Mouse (Mus musculus) cerebellum, adult 8-10 months (tissue): ENCODE measurements around the gene Spata21.

Experiments
- DNase-seq: peaks from one replicate; pipeline ENCODE4 v3.0.0; 2022

The Spata21 gene

DNA sequence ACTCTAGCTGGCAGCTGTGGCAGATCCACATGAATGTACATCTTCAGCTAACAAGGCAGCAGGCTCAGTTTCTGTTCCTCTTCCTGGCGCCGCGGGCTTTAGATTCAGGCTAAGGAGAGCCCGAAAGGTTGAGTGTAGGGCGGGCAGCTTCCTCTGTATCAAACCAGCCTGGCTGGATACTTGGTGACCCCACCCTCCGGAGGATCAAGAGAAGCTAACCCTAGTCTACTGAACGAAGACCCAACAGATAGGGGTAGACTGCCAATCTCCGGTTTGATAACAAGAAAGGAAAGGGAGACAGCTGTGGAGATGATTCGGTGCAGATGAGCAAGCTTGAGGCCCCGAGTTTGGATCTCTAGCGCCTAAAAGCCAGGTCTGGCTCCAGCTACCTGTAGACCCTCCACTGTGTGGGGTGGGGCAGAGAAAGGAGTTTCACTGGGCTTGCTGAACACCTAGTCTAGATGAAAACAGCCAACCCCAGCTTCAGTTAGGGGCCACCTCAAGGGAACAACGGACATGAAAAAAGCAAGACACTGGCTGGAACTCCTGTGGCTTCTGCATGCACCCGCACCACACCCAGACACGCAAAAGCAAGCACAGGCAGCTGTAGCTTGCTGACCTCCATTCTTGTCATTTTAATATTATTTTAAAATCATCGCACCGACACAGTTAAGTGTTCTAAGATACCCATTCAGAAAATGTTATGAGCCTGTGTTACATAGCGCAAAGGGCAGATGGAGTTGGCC is 11.2 kb upstream of the Spata21 start:
- DNase-seq, result peak; percentile 11

DNA sequence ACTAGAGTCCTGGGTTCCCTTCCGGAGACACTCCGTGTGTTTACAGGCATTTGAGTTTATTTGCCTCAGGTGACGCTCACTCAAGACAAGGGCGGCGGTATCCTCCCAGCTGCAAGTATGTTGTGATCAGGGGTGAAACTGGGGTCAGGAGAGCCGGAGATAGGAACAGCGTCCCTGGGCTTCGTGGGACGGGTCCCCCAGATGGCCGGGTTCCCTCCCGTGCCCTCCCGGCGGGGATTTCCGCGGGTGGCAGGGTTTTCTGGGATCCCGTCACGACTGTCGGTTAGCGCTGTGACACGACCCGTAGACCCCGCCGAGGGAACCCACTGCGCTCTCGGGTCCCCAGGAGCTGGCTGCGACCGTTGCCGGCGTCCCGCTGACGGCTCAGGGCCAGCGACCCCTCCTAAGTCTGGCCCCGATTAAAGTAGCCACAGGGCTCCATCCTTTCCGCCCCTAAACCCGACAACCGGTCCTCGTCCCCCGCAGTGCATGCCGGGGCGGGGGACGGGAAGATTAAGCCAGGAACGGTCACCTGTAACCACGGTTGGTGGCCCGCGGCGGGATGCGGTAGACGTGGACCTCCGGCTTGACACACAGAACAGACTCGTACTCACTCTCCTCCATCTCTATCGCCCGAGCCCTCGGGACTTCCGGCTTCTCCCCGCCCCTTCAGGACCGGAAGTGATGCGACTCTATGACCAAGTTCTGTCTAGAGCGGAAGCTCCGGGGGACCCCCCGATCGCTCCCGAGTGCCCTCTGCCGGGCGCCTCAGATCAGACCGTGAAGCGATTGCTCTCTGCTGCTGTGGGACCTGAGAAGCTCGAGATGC is 10.2 kb upstream of the Spata21 start, which contains the start of gene Necap2:
TSS of gene Necap2 (minus strand) at position 677 of the 829 bp plus-strand sequence.
- peak; percentile 93 for DNase-seq

DNA sequence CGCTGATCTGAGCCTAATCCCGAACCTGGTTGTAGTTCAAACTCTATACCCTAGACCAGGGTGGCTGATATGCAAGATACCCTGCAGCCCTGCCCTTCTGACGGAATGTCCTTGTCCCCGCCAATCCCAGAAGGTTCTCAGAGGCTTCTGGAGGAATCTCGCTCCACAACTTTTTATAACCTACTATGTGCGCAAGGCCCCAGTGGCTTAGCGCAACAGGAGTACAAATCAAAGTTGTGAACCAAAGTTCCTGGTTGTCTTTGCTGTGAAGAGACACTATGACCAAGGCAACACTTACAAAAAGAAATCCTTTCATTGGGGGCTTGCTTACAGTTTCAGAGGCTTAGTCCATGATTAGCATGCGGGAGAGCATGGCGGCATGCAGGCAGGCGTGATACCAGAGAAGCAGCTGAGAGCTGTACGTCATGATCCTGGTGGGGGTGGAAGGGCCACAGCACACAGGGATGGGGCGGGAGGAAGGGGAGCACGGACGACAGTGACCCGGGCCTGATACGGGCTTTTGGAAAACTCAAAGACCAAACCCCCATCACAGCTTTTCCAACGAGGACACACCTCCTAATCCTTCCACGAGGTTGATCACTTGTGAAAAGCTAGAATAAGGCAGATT is 9.5 kb upstream of the Spata21 start:
- DNase-seq, result peak; percentile 20

DNA sequence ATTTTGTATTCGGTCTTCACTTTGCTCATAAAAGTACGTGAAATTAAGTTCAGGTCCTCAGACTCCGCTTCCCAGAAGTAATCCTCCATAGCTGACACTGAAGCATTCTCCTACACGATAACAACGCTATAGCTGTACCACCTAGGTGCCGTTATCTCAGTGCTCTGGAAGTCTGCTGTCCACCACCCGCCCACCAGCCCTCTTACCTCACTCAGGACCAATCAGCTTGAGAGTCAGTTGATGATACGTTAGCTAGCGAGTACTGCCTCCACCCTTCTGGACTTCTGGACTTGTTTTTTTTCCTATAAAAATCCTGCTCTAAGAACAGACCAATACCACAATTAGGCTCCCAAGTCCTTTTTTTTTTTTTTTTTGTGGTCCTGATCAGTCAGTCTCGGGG is 1.3 kb upstream of the Spata21 start:
- no peak for DNase-seq

DNA sequence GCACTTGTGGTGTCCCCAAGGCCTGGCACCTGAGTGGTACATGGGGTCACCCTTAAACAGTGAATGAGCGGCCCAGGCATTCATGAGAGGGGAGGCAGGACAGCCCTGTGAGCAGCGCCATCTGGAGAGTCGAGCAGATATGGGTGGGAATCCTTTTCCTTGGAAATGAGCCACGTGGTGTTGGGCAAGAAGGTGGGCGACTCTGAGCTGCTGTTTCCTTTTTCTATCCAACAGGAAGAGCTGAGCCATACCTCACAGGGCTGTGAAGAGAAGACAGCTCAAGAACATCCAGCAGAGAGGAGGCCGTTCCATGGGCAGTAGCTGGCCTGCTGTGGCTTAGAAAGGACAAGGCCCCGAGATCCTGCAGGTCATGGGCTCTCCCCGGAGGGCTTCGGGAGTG is 581 bp downstream of the Spata21 start:
- DNase-seq, result no peak

DNA sequence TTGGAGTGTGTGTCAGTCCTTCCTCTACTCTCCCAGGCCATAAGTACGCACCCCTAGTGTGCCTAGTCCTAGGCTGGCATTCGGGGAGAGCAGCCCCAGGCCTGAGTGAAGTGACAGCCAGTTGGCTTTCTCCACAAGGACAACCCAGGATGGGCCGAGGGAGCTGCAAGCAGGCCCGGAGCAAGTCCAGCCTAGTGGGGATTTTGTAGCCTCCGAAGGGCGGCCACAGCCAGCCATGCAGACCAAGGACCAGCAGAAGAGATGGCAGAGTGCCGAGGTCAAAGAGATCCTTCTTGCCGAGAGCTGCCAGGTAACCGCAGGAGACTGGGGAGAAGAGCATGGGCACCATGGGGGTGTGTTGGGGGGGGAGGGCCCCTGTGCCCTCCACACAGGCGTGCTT is 6.9 kb downstream of the Spata21 start:
- DNase-seq, result no peak

DNA sequence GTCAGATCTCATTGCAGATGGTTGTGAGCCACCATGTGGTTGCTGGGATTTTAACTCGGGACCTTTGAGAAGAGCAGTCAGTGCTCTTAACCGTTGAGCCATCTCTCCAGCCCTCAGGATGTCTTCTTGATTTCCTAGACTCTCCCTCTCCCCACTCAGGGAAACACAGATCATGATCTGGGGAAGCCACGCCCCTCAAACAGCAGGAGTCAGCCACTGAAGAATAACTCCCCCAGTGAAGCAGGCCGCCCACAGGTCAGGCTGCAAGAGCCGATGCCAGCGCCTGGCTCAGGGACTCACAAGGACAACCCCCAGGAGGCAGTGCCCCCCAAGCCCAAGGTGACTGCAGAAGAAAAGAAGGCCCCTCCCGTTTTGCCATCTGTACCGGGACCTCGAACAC is 8.6 kb downstream of the Spata21 start:
- no peak for DNase-seq

DNA sequence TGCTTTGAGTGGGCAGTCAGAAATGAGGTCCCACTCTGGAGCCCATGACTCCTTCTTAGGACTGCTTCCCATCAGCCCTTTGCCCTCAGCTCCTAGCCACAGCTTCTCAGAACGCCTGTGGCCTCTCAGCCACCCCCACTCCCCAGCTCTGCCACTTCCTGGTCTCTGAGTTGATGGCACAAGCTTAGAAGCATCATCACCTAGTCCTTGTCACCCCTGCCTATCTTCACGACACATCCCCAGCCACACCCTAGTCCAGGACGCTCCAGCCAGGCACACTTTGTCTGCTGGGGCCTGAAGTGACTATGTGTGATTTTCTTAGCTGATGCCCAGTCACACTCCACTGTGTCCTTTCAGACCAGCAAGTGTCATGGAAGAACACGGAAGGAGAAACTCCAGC is 10.8 kb downstream of the Spata21 start:
- DNase-seq, result no peak

DNA sequence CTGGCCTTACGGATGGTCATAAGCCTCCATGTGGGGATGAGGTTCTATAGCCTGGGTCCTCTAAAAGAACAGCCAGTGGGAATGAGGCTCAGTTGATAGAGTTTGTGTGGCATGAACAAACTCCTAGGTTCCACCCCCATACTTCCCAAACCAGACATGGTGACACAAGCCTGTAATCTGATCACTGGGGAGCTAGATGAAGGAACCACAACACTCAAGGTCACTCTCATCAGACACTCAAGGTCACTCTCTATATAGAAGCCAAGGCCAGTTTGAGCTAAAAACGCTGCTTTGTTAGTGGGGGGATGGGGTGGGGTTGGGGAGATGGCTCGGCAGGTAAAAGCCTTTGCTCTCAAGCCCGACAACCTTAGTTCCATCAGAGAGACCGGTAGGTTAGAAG is 11.8 kb downstream of the Spata21 start:
- no peak for DNase-seq

DNA sequence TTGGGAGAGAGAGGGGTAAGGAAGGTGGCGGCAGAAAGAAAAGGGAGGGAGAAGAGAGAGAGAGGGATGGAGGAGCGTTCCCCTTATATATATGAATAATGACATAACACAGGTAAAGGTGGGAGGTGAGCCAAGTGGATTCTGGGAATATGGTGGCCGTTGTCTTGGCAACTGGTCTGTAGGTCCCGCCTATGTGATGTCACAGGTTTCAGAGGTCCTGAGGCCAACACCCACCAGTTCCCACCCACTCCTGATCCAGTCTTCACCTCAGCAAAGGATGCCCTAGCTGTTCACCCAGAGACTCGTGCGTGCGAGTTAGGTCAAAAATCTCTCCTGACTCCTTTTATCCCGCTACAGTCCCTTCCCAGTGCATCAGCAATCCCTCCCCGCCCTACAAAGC is 13.2 kb downstream of the Spata21 start:
- no peak for DNase-seq

DNA sequence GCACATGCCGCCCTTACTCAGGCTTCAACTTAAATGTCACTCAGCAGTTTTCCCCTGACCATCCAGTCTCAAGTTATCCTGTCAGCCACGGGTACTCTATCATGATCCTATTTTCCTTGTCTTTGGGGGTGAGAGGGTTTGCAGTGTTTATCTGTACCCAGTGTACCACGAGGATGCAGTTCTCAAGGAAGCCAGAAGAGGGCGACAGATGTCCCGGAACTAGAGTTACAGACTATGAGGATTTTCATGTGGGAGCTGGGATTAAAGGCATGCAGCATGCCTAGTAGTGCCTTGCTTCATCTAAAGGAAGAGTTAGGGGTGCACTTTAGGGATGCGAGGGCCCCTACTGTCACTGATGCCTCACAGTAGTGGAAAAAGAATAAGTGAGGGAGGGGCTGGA is 13.7 kb downstream of the Spata21 start:
- DNase-seq, result no peak

DNA sequence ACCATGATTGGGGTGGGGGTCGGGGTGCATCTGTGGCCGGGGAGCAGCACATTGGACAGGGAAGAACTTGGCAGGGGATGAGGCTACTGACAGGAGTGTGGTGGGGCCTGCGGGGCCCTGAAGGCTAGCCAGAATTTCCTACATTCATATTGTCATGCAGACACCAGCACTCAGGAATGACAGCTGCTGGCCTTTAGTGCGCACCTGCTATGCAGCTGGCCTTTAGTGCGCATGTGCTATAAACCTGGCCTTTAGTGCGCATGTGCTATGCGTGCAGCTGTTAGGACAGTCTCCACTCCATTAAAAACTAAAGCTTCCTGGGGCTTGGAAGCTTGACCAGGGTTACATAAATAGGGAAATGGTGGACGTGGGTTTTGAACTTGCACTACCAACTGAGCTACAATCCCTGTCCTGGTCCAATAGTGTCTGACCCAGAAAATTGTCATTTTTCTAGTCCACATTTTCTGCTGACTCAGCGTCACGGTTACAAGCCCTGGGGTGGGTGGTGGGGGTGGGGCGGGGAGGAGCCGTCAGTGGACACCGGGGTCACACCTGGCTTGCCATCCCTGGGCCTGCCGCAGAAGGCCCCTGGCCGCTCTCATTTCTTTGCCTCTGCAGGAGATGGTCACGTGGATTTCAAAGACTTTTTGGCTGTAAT is 18.5 kb downstream of the Spata21 start:
- DNase-seq, result no peak

DNA sequence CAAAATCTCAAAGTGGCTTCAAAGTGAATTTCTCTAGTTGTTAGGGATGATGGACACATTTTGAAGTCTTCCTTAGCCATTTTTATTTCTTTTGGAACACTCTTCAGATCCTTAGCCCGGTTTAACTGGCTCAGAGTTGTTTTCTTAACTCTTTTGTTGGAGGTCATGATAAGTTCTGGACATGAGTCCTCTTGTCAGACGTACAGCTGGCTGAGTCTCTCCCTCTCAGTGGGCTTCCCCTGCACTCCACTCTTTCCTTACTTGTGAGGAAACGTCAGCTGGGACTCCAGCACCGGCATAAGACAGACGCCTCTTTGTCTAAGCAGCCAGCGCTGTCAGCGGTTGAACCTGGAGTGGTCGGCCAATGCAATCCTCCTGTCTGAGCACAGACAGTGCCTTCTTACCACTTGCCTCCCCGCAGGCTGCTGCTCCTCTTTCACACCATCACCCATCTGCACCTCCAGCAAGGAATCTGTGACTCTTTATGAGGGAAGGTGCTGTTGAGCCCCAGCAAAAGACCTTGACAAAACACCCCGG is 20.1 kb downstream of the Spata21 start:
- no peak for DNase-seq

DNA sequence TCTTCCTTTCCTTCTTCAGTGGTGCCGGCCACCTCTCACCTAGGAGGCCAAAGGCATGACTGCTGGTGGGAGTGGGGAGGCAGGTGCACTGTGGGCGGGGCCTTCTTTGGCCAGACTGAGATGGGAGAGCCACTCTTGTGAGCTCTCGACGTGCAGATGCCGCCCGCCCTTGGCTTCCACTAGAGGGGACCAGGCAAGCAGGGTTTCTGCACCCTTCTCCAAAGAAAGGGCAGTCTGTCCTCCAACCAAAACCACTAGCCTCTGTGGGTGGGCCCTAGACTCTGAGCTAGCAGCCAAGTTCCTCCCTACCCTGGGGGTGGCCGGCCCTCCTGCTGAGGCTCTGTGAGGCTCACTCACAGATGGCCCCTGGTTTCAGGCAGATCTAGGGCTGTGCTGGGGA is 25.7 kb downstream of the Spata21 start:
- no peak for DNase-seq

DNA sequence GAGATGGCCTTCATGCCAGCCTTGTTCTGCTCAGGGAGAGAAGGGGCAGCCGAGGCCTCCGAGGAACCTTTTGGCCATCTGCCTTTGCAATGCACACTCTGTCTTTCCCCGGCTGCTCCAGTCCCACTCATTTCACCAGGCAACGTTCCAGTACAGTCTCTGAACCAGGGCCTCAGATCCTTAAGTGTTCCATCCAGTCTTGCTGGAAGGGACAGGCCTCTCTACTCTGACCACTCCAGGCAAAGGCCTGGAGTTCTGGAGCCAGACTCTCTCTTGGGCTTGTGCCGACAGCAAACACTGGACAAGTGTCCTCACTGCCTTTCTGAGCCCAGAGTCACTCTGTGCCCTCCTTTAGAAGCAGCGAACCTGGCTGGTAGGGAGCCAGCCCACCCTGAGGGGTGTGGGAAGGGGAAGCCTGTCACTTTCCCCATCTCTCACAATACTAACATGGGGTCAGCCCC is 26.4 kb downstream of the Spata21 start:
- no peak for DNase-seq

DNA sequence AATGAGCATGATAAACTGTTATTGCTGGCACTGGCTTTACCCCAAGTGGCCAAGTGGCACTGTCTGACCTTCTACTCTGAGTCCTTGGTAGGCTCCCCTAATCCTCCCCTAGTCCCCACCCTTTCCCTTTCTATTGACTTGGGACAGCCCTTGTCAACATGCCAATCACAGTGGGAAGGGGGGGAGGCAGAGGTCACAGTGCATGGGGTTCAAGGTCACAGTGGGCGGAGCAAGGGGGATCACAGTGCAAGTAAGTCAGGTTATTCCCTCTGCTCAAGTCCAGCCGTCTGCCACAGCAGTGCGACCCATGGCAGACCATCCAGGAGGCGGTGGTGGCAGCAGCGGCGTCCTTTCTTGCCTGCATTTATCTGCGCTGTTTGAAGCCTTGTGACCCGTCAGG is 27.3 kb downstream of the Spata21 start:
- DNase-seq, result no peak

DNA sequence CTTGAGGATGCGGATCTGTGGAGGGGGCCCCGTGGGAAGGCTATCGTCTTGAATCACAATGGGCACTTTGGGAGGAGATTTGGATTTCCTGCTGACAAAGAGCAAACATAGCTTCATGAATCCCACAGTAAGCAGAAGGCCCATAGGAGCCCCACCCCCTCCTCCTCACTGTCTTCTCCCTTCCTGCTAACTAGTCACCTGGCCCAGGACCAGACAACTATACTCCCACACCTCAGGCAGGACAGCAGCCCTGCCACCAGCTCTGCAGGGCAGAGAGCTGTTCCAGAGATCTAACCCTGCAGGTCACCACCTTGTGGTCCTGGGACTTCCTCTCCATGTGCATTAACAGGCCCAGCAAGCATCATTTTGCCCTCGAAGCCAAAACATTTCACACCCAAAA is 30.6 kb downstream of the Spata21 start:
- no peak for DNase-seq

DNA sequence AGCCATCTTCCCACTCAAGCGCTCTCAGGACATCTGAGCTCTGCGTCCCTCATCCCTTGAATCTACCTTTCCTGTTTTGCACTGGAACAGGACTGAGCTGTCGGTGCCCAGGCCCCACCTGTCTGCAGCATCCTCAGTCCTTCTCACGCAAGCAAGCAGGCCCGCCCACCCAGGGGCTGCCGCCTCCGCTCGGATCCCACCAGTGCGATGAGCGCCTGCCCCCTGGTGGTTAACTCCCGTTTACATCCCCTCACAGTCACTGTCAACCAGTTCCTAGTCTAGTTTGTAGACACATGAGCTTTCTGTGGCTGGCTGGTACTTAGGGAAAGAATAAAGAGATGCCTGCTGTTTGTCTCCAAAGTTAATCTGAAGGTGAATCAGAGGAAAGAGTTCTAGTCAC is 32.6 kb downstream of the Spata21 start:
- no peak for DNase-seq

DNA sequence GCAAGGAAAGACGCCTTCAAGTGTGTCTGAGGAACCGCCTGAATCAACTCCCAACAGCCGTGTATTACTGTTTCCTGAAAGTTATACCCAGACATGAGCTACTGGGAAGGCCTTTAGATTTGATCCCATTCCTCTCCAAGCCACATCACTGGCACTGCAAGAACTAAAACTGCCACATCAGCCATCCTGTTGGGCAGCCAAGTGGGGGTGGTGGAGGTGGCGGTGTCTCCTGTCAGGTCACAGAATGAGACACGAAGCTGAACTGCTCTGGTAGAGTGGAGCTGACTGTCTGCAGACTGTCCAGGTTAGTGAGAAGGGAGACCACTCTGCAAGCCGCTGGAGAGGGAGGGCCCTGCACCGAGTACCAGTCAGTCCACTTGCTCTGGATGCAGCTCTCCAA is 34.5 kb downstream of the Spata21 start:
- no peak for DNase-seq

DNA sequence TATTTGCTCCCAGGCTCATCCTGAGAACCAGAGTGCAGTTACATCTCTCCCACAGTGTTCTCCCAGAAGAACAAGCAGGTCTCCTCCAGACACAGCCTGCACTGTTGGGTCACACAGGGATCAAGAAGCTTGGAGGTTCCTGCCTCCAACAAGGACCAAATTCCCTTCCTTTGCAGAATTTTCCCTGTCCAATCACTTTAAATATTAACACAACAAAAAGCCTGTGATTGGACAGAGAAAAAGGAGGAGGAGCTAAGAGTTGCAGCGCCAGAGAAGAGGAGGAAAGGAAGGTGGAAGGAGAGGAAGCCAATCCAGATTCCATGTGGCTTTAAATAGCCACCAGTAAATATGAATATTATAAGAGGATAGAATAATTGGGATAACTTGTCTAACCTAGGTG is 34.9 kb downstream of the Spata21 start:
- no peak for DNase-seq

DNA sequence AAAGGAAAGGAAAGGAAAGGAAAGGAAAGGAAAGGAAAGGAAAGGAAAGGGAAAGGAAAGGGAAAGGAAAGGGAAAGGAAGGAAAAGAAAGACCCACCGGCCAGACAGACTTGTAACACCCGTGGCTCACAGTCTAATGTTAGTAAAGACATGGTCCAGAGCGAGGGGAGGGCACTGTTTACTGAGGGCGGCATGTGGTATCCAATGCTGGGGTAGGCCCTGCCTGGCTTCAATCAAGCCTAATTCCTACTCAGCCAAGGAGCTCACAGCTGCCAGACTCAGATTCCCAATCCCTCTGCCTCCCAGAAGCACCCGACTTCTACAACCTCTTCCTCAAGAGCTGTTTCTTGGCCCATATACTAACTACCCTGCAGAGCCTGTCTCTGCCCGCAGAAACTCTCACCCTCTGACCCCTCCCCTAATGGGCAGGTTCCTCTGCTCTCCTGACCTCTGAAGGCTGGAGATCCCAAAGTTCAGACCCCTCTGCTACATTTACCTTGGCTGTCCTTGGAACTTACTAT is 41.1 kb downstream of the Spata21 start:
- no peak for DNase-seq

DNA sequence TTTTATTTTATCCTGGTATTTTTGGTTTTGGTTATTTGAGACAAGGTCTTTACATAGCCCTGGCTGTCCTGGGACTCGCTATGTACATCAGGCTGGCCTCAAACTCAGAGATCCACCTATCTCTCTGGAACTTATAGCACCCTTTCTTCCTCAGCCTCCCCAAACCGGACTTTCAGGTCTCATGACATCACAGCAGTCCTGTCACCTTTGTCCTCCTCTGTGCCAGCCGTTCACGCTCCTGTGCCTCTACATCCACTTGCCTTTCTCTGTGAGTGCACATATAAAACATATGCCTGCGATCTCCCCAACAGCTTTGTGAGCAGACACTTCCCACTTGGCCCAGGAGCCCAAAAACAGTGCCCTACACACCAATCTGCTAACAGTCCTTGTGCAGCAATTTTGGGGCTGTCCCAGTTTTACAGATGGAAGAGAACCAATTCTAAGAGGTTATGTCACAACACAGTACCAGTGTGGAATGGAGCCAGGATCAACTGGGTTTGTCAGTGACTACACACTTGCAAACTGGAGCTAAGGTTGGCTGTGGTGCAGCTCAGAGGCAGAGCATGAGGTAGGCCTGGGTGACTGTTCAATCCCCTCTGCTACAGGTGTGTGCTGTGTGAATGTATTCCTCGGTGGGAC is 42.7 kb downstream of the Spata21 start:
- DNase-seq, result peak; percentile 48
